Mouse (Mus musculus): ENCODE measurements around the gene Gm17019. TPM values are rescaled to one million over a fixed set of nuclear protein-coding genes. Genes with fewer than 3 reads are reported as not detected.
"Not testable (repeated sequence)": the region's sequence is repeated elsewhere in the genome, so short reads cannot be mapped to it uniquely, and the experiment has no call there.

The Gm17019 gene
- not detected for total RNA-seq (2022)

GRCm38 (mm10) chr5:15032898-15033297 lies at the start of gene Gm17019:
Gene Gm17019, minus strand, starts transcription at chr5:15032998.
- not testable (repeated sequence) for DNase-seq

GRCm38 (mm10) chr5:15062385-15062715 lies 29.6 kb upstream of the Gm17019 start:
- not testable (repeated sequence) for DNase-seq

- not testable (repeated sequence) for DNase-seq
Observed at GRCm38 (mm10) chr5:15061638-15062384, 29.0 kb upstream of the Gm17019 start.

- not testable (repeated sequence) for DNase-seq
Observed at GRCm38 (mm10) chr5:15054151-15055025, 21.6 kb upstream of the Gm17019 start.

GRCm38 (mm10) chr5:15053606-15053962 lies 20.8 kb upstream of the Gm17019 start:
- DNase-seq = not testable (repeated sequence)

GRCm38 (mm10) chr5:15052945-15053605 lies 20.3 kb upstream of the Gm17019 start:
- not testable (repeated sequence) for DNase-seq

GRCm38 (mm10) chr5:15050807-15051206 lies 18.0 kb upstream of the Gm17019 start:
- not testable (repeated sequence) for DNase-seq

- DNase-seq = not testable (repeated sequence)
Observed at GRCm38 (mm10) chr5:15044830-15045767, 12.3 kb upstream of the Gm17019 start.

- not testable (repeated sequence) for DNase-seq
Observed at GRCm38 (mm10) chr5:15040784-15041183, 8.0 kb upstream of the Gm17019 start.

GRCm38 (mm10) chr5:15039984-15040383 lies 7.2 kb upstream of the Gm17019 start:
- not testable (repeated sequence) for DNase-seq

GRCm38 (mm10) chr5:15024316-15024715 lies 8.5 kb downstream of the Gm17019 start:
- DNase-seq = not testable (repeated sequence)

- not testable (repeated sequence) for DNase-seq
Observed at GRCm38 (mm10) chr5:15020067-15020466, 12.7 kb downstream of the Gm17019 start.

GRCm38 (mm10) chr5:15010639-15011582 lies 21.9 kb downstream of the Gm17019 start:
- DNase-seq = not testable (repeated sequence)

GRCm38 (mm10) chr5:15006907-15007306 lies 25.9 kb downstream of the Gm17019 start:
- not testable (repeated sequence) for DNase-seq

GRCm38 (mm10) chr5:15006288-15006687 lies 26.5 kb downstream of the Gm17019 start:
- not testable (repeated sequence) for DNase-seq

- DNase-seq = not testable (repeated sequence)
Observed at GRCm38 (mm10) chr5:15005584-15005983, 27.2 kb downstream of the Gm17019 start.

- not testable (repeated sequence) for DNase-seq
Observed at GRCm38 (mm10) chr5:15004569-15005562, 27.9 kb downstream of the Gm17019 start.

- not testable (repeated sequence) for DNase-seq
Observed at GRCm38 (mm10) chr5:14998077-14998476, 34.7 kb downstream of the Gm17019 start.

- DNase-seq = not testable (repeated sequence)
Observed at GRCm38 (mm10) chr5:14997556-14997955, 35.2 kb downstream of the Gm17019 start.
